Mouse (Mus musculus) spleen, embryonic (tissue): ENCODE results near the gene Tjap1.

Experiments
- CTCF ChIA-PET: fragments of 350-600 bp; sonication (Branson Sonifier 250); formaldehyde crosslinking; loops from one replicate; lab custom pipeline; 2022; lab: Charles Lee

The Tjap1 gene

GRCm38 (mm10) chr17:46282483-46283123, at the start of gene Tjap1:
TSS of gene Tjap1 (minus strand) at chr17:46283026.
- CTCF ChIA-PET = interaction anchor here (0.6 kb wide), 2 partner anchors 97 to 153 kb away, joined by 3 to 7 read pairs; no protein-coding TSS in a partner anchor

DNA sequence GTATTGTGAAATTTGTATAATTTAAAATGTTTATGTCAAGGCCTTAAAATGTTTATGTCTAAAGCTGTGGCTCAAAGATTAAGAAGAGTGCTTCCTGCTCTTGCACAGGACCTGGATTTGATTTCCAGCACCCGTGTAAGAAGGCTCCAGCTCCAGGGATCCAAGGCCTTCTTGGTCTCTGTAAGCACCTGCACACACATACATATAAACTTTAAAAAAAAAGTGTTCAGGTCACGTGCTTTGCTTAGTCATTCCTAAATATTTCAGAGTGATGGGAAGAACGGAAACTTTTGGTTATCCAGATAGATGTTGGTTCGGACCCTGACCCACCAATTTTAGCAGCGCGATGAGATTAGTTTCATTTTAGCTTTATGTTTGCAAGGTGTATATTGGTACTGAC, 45.9 kb upstream of the Tjap1 start:
- CTCF ChIA-PET = no interaction called here

DNA sequence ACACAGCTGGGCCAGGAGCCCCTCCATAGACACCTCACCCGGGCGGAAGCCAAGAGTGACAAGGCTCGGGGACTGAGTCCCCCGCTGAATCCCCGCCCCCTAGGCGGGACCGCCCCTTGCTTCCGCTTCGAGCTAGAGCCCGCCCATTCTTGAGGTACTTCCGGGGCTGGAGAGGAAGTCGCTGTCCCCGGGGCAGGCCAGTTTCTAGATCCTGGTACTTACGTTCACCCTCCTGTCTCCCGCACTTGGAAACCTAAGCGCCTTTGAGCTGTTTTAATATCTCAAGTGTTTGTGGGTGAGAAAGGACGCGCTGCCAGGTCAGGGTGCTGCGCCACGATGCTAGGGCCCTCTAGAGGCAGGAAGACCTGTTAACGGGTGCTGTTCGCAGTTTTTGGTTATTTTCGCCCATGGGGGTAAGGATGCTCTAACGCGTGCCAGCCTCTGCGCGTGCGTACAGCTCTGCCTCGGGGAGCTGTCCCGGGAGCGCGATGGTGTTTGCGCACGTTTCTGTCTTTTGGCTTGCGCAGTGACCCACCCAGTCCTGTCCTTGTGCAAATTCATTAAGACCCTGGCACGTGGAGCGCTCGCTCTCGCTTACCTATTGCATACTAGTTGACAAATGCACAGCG, 45.2 kb upstream of the Tjap1 start, which contains the start of gene Abcc10:
TSS of gene Abcc10 (minus strand) at position 447 of the 629 bp plus-strand sequence.
- CTCF ChIA-PET = interaction anchor here (0.7 kb wide), 2 partner anchors 69 to 493 kb away, joined by 17 to 26 read pairs; no protein-coding TSS in a partner anchor

- CTCF ChIA-PET = interaction anchor here (0.7 kb wide), 2 partner anchors 69 to 492 kb away, joined by 17 to 26 read pairs; no protein-coding TSS in a partner anchor
Measured at GRCm38 (mm10) chr17:46327413-46327905, 44.6 kb upstream of the Tjap1 start.

- CTCF ChIA-PET = no interaction called here
Measured at GRCm38 (mm10) chr17:46322046-46322823, 39.4 kb upstream of the Tjap1 start.

DNA sequence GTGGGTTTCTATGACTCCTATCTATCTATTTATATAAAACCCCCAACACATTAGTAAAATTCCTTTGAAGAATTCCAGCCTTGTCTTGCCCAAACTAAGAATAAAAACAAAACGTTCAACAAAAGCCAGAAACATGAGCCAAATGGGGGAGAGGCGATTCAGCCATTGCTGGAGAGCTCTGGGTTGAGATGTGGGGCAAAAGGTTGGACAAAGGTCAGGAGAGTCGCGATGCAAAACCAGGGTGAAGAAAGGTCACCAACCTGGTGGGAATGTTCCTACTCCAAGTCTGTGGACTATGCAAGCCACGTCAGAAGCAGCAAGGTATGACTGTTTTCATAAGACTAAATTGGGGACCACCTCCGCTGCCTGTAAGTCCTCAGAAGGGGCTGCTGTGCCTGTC, 37.7 kb upstream of the Tjap1 start:
- CTCF ChIA-PET = no interaction called here

DNA sequence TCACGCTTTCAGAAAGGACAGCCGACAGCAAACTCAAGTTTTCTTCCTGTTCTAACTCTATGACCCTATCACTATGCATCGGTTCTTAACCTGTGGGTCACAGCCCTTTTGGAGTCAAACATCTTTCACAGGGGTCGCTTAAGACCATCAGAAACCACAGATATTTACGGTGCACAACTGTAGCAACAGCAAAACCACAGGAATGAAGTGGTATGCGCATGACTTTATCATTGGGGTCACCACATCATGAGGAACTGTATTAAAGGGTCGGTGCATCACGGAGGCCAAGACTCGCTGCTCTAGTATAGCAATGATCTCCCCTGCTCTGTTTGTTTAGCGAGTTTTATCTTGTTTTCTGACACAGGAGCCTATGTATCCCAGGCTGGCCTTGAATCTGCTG, 33.0 kb upstream of the Tjap1 start:
- CTCF ChIA-PET = no interaction called here

DNA sequence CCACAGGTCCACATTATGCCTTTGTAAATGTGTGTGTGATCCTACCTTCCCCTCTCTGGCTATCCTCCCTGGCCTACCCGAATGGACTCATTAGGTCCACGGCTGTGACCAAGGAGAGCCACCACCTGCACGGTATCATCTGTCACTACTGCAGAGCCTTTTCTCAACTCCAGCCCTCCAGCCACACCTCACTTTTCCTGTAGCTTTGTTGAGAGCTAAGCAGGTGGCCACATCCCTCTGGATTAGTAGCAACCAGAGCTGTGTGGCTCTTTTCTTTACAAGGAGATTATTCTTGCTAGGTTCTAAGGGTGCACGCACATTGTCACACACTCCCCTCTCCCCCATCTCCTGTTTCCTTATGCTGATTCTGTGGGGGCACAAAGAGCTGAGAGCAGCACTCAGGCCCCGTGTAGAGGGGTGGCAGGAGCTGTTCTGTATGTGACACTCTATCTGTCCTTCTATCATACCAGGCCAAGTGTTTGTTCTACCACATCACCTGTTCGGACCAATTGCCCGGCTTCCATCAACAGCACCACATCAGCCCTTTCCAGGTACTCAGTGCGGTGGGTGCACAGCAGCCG, 30.4 kb upstream of the Tjap1 start:
- CTCF ChIA-PET = interaction anchor here (0.5 kb wide), 1 partner anchor 17 kb away, joined by 6 read pairs; no protein-coding TSS in a partner anchor

GRCm38 (mm10) chr17:46310515-46310914, 27.7 kb upstream of the Tjap1 start:
- CTCF ChIA-PET = no interaction called here

GRCm38 (mm10) chr17:46309835-46310234, 27.0 kb upstream of the Tjap1 start:
- CTCF ChIA-PET = no interaction called here

DNA sequence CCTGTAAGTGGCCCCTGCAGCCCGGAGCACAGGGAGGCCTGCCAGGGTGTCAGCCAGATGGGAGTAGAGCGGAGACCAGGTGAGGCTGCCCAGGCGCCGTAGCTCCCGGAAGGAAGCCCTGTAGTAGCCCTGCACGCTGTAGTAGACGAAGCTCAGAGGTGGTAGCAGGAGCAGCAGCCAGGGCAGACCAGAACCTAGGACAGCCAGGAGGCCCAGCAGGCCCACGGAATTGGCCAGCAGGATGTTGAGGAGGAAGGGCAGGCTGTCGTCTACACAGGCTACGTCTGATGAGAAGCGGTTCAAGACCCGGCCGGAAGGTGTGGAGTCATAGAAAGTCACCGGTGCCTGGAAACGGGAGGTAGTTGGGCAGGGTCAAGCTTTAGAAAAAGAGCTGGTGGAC, 24.1 kb upstream of the Tjap1 start:
- CTCF ChIA-PET = interaction anchor here (0.6 kb wide), 1 partner anchor 615 kb away, joined by 5 read pairs; no protein-coding TSS in a partner anchor

GRCm38 (mm10) chr17:46304184-46304583, 21.4 kb upstream of the Tjap1 start:
- CTCF ChIA-PET = no interaction called here

DNA sequence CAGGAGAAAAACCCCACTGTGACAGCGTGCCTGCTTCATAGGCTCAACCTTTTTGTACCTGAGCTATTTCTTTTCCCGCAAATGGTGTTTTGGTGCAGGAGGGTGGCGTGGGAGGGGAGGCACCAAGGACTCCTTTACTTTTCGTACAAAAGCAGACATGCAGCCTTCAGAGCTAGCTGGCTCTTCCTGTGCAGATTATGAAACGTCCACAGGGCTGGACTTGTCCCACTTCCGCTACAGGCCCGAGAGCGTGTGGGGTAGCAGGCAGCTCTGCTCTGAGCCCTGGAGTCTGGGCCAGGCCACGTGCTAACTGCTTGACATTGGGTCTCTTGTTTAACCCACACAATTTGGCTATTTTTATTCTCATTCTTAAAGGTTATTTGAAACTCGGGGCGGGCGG, 19.1 kb upstream of the Tjap1 start:
- CTCF ChIA-PET = no interaction called here

- CTCF ChIA-PET = no interaction called here
Measured at GRCm38 (mm10) chr17:46298220-46298913, 15.5 kb upstream of the Tjap1 start.

DNA sequence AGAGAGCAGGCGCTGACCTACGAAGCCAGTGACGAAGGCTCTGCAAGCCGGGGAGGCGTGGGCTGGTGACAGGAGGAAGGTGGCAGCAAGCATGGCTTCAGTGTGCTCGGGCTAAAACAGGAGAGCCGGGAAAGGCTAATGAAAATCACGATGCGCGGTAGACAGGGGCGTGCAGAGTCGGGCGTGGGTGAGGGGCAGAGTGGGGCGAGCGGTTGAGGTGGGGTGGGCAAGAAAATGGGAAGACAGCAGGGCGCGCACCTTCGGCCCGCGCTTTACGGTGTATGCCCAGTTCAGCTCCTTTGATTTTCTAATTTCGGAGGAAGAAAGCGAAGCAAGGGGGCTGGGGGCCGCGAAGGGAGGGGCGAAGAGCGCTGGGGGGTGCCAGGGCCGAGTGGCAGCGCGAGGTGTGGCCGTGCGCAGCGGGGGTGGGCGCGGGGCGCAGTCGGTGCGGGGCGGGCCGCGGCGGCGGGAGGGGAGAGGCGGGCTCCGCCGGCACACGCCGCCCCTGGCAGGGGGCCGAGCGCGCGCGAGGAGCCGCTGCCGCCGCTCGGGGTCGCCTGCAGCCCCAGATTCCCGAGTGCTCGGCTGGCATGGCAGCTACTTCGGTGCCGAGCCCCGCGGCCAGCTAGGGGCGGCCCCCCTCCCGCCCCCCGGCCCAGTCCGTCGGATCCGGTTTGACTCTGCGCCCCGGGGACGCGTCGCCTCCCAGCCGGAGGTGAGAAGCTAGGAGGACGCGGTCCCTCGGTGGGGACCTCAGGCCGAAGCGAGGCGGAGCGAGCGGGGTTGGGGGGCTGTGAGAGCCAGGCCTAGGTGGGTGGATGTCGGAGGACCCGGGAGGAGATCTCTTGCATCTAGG, 14.8 kb upstream of the Tjap1 start, which contains the start of gene Dlk2:
TSS of gene Dlk2 (plus strand) at position 58 of the 856 bp plus-strand sequence.
- CTCF ChIA-PET = no interaction called here

DNA sequence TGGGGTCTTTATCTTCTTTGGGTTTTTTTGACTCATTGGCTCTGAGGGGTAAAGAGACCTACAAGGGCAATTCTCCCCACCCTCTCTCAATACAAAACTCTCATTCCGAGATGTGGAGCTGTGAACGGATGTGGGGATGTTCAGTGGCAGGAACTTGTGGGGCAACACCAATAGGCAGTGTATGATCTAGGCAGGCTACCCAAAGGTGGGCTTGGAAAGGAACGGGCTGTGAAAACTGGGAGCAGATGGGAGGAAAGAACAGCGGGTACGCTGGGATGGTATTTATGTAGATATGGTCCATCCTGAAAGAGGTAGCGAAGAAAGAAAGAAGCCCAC, 14.2 kb upstream of the Tjap1 start:
- CTCF ChIA-PET = interaction anchor here (0.8 kb wide), 1 partner anchor 17 kb away, joined by 6 read pairs; no protein-coding TSS in a partner anchor

- CTCF ChIA-PET = interaction anchor here (0.8 kb wide), 1 partner anchor 17 kb away, joined by 6 read pairs; no protein-coding TSS in a partner anchor
Measured at GRCm38 (mm10) chr17:46296601-46297000, 13.8 kb upstream of the Tjap1 start.

DNA sequence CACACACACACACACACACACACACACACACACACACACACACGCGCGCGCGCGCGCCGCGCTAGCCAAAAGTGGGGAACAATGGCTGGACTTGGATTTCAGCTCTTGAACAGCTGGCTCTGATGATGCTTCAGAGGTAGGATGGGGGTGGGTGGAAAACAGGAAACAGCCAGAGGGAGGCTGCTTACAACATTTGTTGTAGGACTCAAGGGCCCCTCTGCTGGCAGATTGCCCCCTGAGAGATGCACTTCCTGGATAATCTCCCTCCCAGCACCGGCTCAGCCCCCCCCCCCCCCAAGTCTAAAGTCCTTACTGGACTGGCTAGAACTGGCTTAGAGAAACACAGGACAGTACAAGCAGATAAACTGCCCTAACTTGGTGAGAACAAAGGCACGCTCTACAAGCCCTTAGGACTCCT, 4.9 kb upstream of the Tjap1 start:
- CTCF ChIA-PET = no interaction called here

GRCm38 (mm10) chr17:46285407-46285806, 2.6 kb upstream of the Tjap1 start:
- CTCF ChIA-PET = no interaction called here

DNA sequence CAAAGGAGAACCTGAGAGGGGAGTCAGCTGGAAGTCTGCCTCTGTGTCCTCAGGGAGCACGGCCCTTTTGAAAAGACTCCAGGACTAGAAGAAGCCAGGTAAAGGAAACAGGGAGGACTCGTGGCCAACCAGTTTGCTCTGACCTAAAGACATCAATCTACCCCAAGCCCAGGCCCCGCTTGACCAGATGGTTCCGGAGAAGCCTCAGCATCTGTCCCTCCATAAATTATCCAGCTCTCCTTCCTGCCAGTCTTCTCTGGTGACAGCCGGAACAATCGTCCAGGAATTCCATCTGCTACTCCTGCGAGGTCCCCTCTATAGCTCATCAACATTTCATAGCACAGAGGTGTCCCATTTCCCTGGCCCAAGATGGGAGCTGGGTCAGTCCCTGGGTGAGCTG, 1.8 kb upstream of the Tjap1 start:
- CTCF ChIA-PET = interaction anchor here (1.0 kb wide), 1 partner anchor 912 kb away, joined by 3 read pairs; no protein-coding TSS in a partner anchor
